ENCODE assay signal across 7 mouse cellular contexts in genomic region chr8:11085244-11085643, GRCm38 (mm10).
DNase-seq lines count a peak whose midpoint lies in the region; ATAC-seq lines count a peak whose summit lies in the region.

No protein-coding gene starts in this region.

- H3K4me3 ChIP-seq in lung, embryonic 15.5 days, result no peak overlapping the region
- H3K4me3 ChIP-seq in kidney, embryonic 15.5 days (replicated peaks), result no peak overlapping the region
- H3K4me3 ChIP-seq in midbrain, embryonic 15.5 days, result no peak overlapping the region

- H3K4me1 ChIP-seq in lung, embryonic 15.5 days, result peaks cover 23% of the 10 kb centered on the region
- H3K4me1 ChIP-seq in kidney, embryonic 15.5 days, result no peaks in the 10 kb centered on the region
- H3K4me1 ChIP-seq in midbrain, embryonic 15.5 days, result 0 out of 2 replicates have a peak, but pooled peaks cover 6% of the 10 kb centered on the region

- H3K36me3 ChIP-seq in lung, embryonic 15.5 days, result no peaks in the 10 kb centered on the region
- no peaks in the 10 kb centered on the region for H3K36me3 ChIP-seq in kidney, embryonic 15.5 days
- H3K36me3 ChIP-seq in midbrain, embryonic 15.5 days (replicated peaks), result no peaks in the 10 kb centered on the region

- no peaks in the 10 kb centered on the region for H3K27me3 ChIP-seq in lung, embryonic 15.5 days
- peaks cover 4% of the 10 kb centered on the region; the same call in 1 of the 2 replicates for H3K27me3 ChIP-seq in kidney, embryonic 15.5 days
- H3K27me3 ChIP-seq in midbrain, embryonic 15.5 days (replicated peaks), result no peaks in the 10 kb centered on the region

- peak overlapping the region; percentile 56 for H3K27ac ChIP-seq in lung, embryonic 15.5 days
- H3K27ac ChIP-seq in kidney, embryonic 15.5 days, result no peak overlapping the region
- H3K27ac ChIP-seq in midbrain, embryonic 15.5 days, result no peak overlapping the region

- WGBS in lung, embryonic 15.5 days, result 32% methylated on average over 1 of the region's 1 CpGs
- 79% methylated on average over 1 of the region's 1 CpGs for WGBS in kidney, embryonic 15.5 days
- WGBS in midbrain, embryonic 15.5 days, result 68% methylated on average over 1 of the region's 1 CpGs

- H3K4me2 ChIP-seq in lung, embryonic 15.5 days, result no peak overlapping the region
- H3K4me2 ChIP-seq in kidney, embryonic 15.5 days, result no peak overlapping the region
- no peak overlapping the region for H3K4me2 ChIP-seq in midbrain, embryonic 15.5 days

- H3K9ac ChIP-seq in lung, embryonic 15.5 days, result no peak overlapping the region
- H3K9ac ChIP-seq in kidney, embryonic 15.5 days, result no peak overlapping the region
- H3K9ac ChIP-seq in midbrain, embryonic 15.5 days, result no peak overlapping the region

- peak; percentile 60; the same call in 1 of the 2 replicates for ATAC-seq in lung, embryonic 15.5 days (ENCODE audit: borderline replicate concordance, extremely low read depth, low FRiP score, low TSS enrichment)
- ATAC-seq in kidney, embryonic 15.5 days (replicated peaks; ENCODE audit: low FRiP score), result no peak
- no peak for ATAC-seq in midbrain, embryonic 15.5 days (replicated peaks)

- no peaks in the 10 kb centered on the region for H3K9me3 ChIP-seq in lung, embryonic 15.5 days
- H3K9me3 ChIP-seq in kidney, embryonic 15.5 days (replicated peaks), result no peaks in the 10 kb centered on the region
- no peaks in the 10 kb centered on the region for H3K9me3 ChIP-seq in midbrain, embryonic 15.5 days

- DNase-seq in urinary bladder, postnatal 25 days (ENCODE audit: low spot score), result peak; percentile 47
- no peak for DNase-seq in urinary bladder, adult 2 months (ENCODE audit: low spot score)
- DNase-seq in heart, adult 8-10 months (ENCODE audit: low spot score), result peak; percentile 46
- DNase-seq in thymus, postnatal 4 days, result no peak

Comparison
In these comparisons a context has a peak if more than half of its experiments do, and no peak if none do; other contexts are left out.
1. DNase-seq: peak in urinary bladder, postnatal 25 days (single experiment) and heart, adult 8-10 months (single experiment); none in urinary bladder, adult 2 months (single experiment) and thymus, postnatal 4 days (single experiment).